Mouse (Mus musculus): ENCODE measurements at regions not wholly inside any gene's neighbourhood (a gene's known extent, or its start where the extent isn't known, plus 50 kb on each side); places are given as distances from the start of the nearest gene placed in this dataset.
"Not testable (repeated sequence)": the region's sequence is repeated elsewhere in the genome, so short reads cannot be mapped to it uniquely, and the experiment has no call there.

GRCm38 (mm10) chr2:63706643-63707042 is 391.2 kb downstream of the Fign start:
- DNase-seq (ENCODE audit: low read depth): peak; percentile 50

GRCm38 (mm10) chr2:63706183-63706582 is 391.7 kb downstream of the Fign start:
- TF ChIP-seq CTCF (IDR thresholded peaks at IDR 0.05; ENCODE audit: borderline replicate concordance, extremely low read depth, insufficient read depth, insufficient read length): no peak
- TF ChIP-seq POLR2A (IDR thresholded peaks at IDR 0.05; ENCODE audit: borderline replicate concordance, extremely low read depth, insufficient read depth, insufficient read length, poor library complexity, severe bottlenecking): no peak

More at GRCm38 (mm10) chr2:63706643-63707042, 391.2 kb downstream of the Fign start:
- no peak for TF ChIP-seq POLR2A (IDR thresholded peaks at IDR 0.05; ENCODE audit: borderline replicate concordance, extremely low read depth, insufficient read depth, insufficient read length, poor library complexity, severe bottlenecking)
- no peak for TF ChIP-seq CTCF (IDR thresholded peaks at IDR 0.05; ENCODE audit: borderline replicate concordance, extremely low read depth, insufficient read depth, insufficient read length)

GRCm38 (mm10) chr2:63702333-63703096 is 395.3 kb downstream of the Fign start:
- peak; percentile 91 for DNase-seq (ENCODE audit: low read depth)
- peak; percentile 16; the same call in 1 of the 2 replicates for TF ChIP-seq POLR2A (IDR thresholded peaks at IDR 0.05; ENCODE audit: borderline replicate concordance, extremely low read depth, insufficient read depth, insufficient read length, poor library complexity, severe bottlenecking)
- TF ChIP-seq CTCF (IDR thresholded peaks at IDR 0.05; ENCODE audit: borderline replicate concordance, extremely low read depth, insufficient read depth, insufficient read length): no peak

More at GRCm38 (mm10) chr2:63706183-63706582, 391.7 kb downstream of the Fign start:
- peak; percentile 63 for DNase-seq (ENCODE audit: low read depth)

- no peak for TF ChIP-seq POLR2A (IDR thresholded peaks at IDR 0.05; ENCODE audit: borderline replicate concordance, extremely low read depth, insufficient read depth, insufficient read length, poor library complexity, severe bottlenecking)
- TF ChIP-seq CTCF (IDR thresholded peaks at IDR 0.05; ENCODE audit: borderline replicate concordance, extremely low read depth, insufficient read depth, insufficient read length): no peak
- peak; percentile 53 for DNase-seq (ENCODE audit: low read depth)
Observed at GRCm38 (mm10) chr2:63701861-63702260, 396.0 kb downstream of the Fign start.

GRCm38 (mm10) chr2:63700255-63700654 is 397.6 kb downstream of the Fign start:
- DNase-seq (ENCODE audit: low read depth): peak; percentile 91
- 0 out of 2 replicates have a peak, but pooled peaks have one; percentile 6 for TF ChIP-seq CTCF (IDR thresholded peaks at IDR 0.05; ENCODE audit: borderline replicate concordance, extremely low read depth, insufficient read depth, insufficient read length)
- no peak for TF ChIP-seq POLR2A (IDR thresholded peaks at IDR 0.05; ENCODE audit: borderline replicate concordance, extremely low read depth, insufficient read depth, insufficient read length, poor library complexity, severe bottlenecking)

GRCm38 (mm10) chr2:63669700-63670099 is 428.1 kb downstream of the Fign start:
- DNase-seq (ENCODE audit: low read depth): peak; percentile 92
- TF ChIP-seq POLR2A (IDR thresholded peaks at IDR 0.05; ENCODE audit: borderline replicate concordance, extremely low read depth, insufficient read depth, insufficient read length, poor library complexity, severe bottlenecking) (no peak), CTCF (IDR thresholded peaks at IDR 0.05; ENCODE audit: borderline replicate concordance, extremely low read depth, insufficient read depth, insufficient read length) (no peak)

GRCm38 (mm10) chr2:63668784-63669183 is 429.1 kb downstream of the Fign start:
- no peak for DNase-seq (ENCODE audit: low read depth)
- TF ChIP-seq POLR2A (IDR thresholded peaks at IDR 0.05; ENCODE audit: borderline replicate concordance, extremely low read depth, insufficient read depth, insufficient read length, poor library complexity, severe bottlenecking): no peak
- no peak for TF ChIP-seq CTCF (IDR thresholded peaks at IDR 0.05; ENCODE audit: borderline replicate concordance, extremely low read depth, insufficient read depth, insufficient read length)

GRCm38 (mm10) chr2:63659947-63660346 is 437.9 kb downstream of the Fign start:
- DNase-seq (ENCODE audit: low read depth): not testable (repeated sequence)

Measured in brain, embryonic 14.5 days (tissue).